Mouse (Mus musculus) MEL (cell line): Measurements from ENCODE around the gene 4933402D24Rik.

Source experiments
- JUND ChIP-seq: IDR thresholded peaks from 2 replicates; pipeline ENCODE4 v1.6.1; 2011; ENCODE audit warnings: low read depth, mild to moderate bottlenecking, improper control_type of control experiment, low read length
- POLR2A ChIP-seq, 2 experiments: IDR thresholded peaks; 2 replicates each; pipeline ENCODE4 v1.6.1; 2011 to 2012; ENCODE audit warnings: low read length in 2 of 2, mild to moderate bottlenecking in 2 of 2, control low read depth in 1 of 2, improper control_type of control experiment in 1 of 2, low read depth in 1 of 2, moderate library complexity in 1 of 2; ENCODE audit not compliant: control insufficient read depth in 1 of 2, insufficient read depth in 1 of 2, poor library complexity in 1 of 2

DNA sequence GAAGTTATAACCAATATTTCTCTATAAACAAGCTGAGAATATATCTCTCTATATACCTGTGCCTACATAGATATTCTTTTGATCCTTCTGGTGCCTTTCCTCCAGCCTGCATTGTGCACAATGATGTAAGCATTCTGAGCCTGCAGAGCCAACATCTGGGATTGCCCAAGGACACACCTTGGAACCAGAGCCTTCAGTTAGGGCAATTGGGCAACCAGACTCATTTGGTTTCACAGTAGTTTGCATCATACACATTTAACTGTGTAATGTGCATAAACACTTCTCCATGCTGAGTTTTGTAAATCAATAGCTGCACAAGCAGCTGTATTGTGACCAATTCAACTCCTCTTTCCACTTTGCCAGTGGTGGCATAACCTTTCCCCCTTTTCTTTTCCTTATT is 25.3 kb upstream of the 4933402D24Rik start:
- TF ChIP-seq JUND (no peak), POLR2A (IDR thresholded peaks at IDR 0.05; ENCODE audit: control insufficient read depth in 1 of 2, insufficient read depth in 1 of 2, low read depth in 1 of 2, low read length in 2 of 2, poor library complexity in 1 of 2) (no peak)
